Mouse (Mus musculus): Measurements from ENCODE around the gene Trim67. TPM values are rescaled to one million over a fixed set of nuclear protein-coding genes. Genes with fewer than 3 reads are reported as not detected.
A peak's percentile ranks its signal among the peaks of the same experiment; 100 is the strongest.

Trim67 gene
- polyA plus RNA-seq, 1 experiment = not detected

- Histone ChIP-seq H3K4me3 (replicated peaks; ENCODE audit: control insufficient read depth, low read depth, low read length) (no peak overlapping the region), H3K27ac (ENCODE audit: control insufficient read depth, insufficient read depth, low read depth, low read length, poor library complexity) (no peak overlapping the region), H3K4me1 (ENCODE audit: control insufficient read depth, insufficient read depth, low read length) (no peaks in the 10 kb centered on the region; the same call in 1 of the 2 replicates)
- TF ChIP-seq CTCF (IDR thresholded peaks at IDR 0.05; ENCODE audit: control insufficient read depth, insufficient read depth, low read length) (no peak), POLR2A (IDR thresholded peaks at IDR 0.05; ENCODE audit: borderline replicate concordance, control insufficient read depth, low read depth, low read length) (no peak)
- WGBS = 86% methylated on average over 5 of the region's 5 CpGs
Measured at GRCm38 (mm10) chr8:124872690-124873089, 79.8 kb downstream of the Trim67 start.

GRCm38 (mm10) chr8:124878141-124878540, 85.2 kb downstream of the Trim67 start:
- Histone ChIP-seq H3K4me3 (replicated peaks; ENCODE audit: control insufficient read depth, low read depth, low read length) (no peak overlapping the region), H3K4me1 (ENCODE audit: control insufficient read depth, insufficient read depth, low read length) (no peaks in the 10 kb centered on the region; the same call in 1 of the 2 replicates), H3K27ac (ENCODE audit: control insufficient read depth, insufficient read depth, low read depth, low read length, poor library complexity) (no peak overlapping the region)
- 80% methylated on average over 5 of the region's 5 CpGs for WGBS
- TF ChIP-seq POLR2A (IDR thresholded peaks at IDR 0.05; ENCODE audit: borderline replicate concordance, control insufficient read depth, low read depth, low read length) (no peak), CTCF (IDR thresholded peaks at IDR 0.05; ENCODE audit: control insufficient read depth, insufficient read depth, low read length) (no peak)

- 68% methylated on average over 10 of the region's 10 CpGs for WGBS
- Histone ChIP-seq H3K4me1 (ENCODE audit: control insufficient read depth, insufficient read depth, low read length) (no peaks in the 10 kb centered on the region; the same call in 1 of the 2 replicates), H3K4me3 (replicated peaks; ENCODE audit: control insufficient read depth, low read depth, low read length) (no peak overlapping the region), H3K27ac (ENCODE audit: control insufficient read depth, insufficient read depth, low read depth, low read length, poor library complexity) (0 out of 2 replicates have a peak overlapping the region, but pooled peaks have one; percentile 10)
- TF ChIP-seq CTCF (IDR thresholded peaks at IDR 0.05; ENCODE audit: control insufficient read depth, insufficient read depth, low read length) = no peak
- TF ChIP-seq POLR2A (IDR thresholded peaks at IDR 0.05; ENCODE audit: borderline replicate concordance, control insufficient read depth, low read depth, low read length) = no peak
Measured at GRCm38 (mm10) chr8:124878946-124879526, 86.1 kb downstream of the Trim67 start.

Other genes with a start within 250 kb of the Trim67 start
- 7.9 and 11.4 TPM in 2 replicates for gene Agt, start 223.4 kb upstream of the Trim67 start, polyA plus RNA-seq (2011; ENCODE audit: insufficient read depth, insufficient read length, low replicate concordance, missing spikeins)
- gene Capn9, start 217.0 kb upstream of the Trim67 start, polyA plus RNA-seq (2011; ENCODE audit: insufficient read depth, insufficient read length, low replicate concordance, missing spikeins) = not detected in 2 replicates
- gene 2310022B05Rik, start 129.7 kb upstream of the Trim67 start, polyA plus RNA-seq (2011; ENCODE audit: insufficient read depth, insufficient read length, low replicate concordance, missing spikeins) = 11.0 and 16.7 TPM in 2 replicates
- 16.9 and 26.4 TPM in 2 replicates for gene Ttc13, start 71.1 kb upstream of the Trim67 start, polyA plus RNA-seq (2011; ENCODE audit: insufficient read depth, insufficient read length, low replicate concordance, missing spikeins)
- gene Arv1, start 71.0 kb upstream of the Trim67 start, polyA plus RNA-seq (2011; ENCODE audit: insufficient read depth, insufficient read length, low replicate concordance, missing spikeins) = 2.4 and 7.7 TPM in 2 replicates
- not detected in 2 replicates for gene Fam89a, start 41.3 kb upstream of the Trim67 start, polyA plus RNA-seq (2011; ENCODE audit: insufficient read depth, insufficient read length, low replicate concordance, missing spikeins)
- gene Gnpat, start 69.9 kb downstream of the Trim67 start, polyA plus RNA-seq (2011; ENCODE audit: insufficient read depth, insufficient read length, low replicate concordance, missing spikeins) = 32.3 and 41.2 TPM in 2 replicates
- 12.8 and 22.0 TPM in 2 replicates for gene 2810004N23Rik, start 70.0 kb downstream of the Trim67 start, polyA plus RNA-seq (2011; ENCODE audit: insufficient read depth, insufficient read length, low replicate concordance, missing spikeins)
- gene Exoc8, start 104.6 kb downstream of the Trim67 start, polyA plus RNA-seq (2011; ENCODE audit: insufficient read depth, insufficient read length, low replicate concordance, missing spikeins) = 6.0 and 13.3 TPM in 2 replicates
- gene Sprtn, start 104.8 kb downstream of the Trim67 start, polyA plus RNA-seq (2011; ENCODE audit: insufficient read depth, insufficient read length, low replicate concordance, missing spikeins) = 11.8 and 13.8 TPM in 2 replicates
- 4.3 and 7.1 TPM in 2 replicates for gene Egln1, start 156.2 kb downstream of the Trim67 start, polyA plus RNA-seq (2011; ENCODE audit: insufficient read depth, insufficient read length, low replicate concordance, missing spikeins)
- 12.3 and 13.9 TPM in 2 replicates for gene Tsnax, start 219.9 kb downstream of the Trim67 start, polyA plus RNA-seq (2011; ENCODE audit: insufficient read depth, insufficient read length, low replicate concordance, missing spikeins)